Mouse (Mus musculus) c-Kit-positive CD71-negative TER-119-negative erythroid progenitor cells, embryonic 14.5 days (primary cell): ENCODE measurements around the gene Aadacl4.
"Not testable (repeated sequence)": the region's sequence is repeated elsewhere in the genome, so short reads cannot be mapped to it uniquely, and the experiment has no call there.

Experiments
- DNase-seq: peaks from one replicate; pipeline ENCODE4 v3.0.0-alpha.2; 2013; ENCODE audit warnings: low read depth

Aadacl4 gene

GRCm38 (mm10) chr4:144613407-144613806 is at the start of gene Aadacl4:
Gene Aadacl4, plus strand, starts transcription at chr4:144613707.
- no peak for DNase-seq

- no peak for DNase-seq
Observed at GRCm38 (mm10) chr4:144565034-144565433, 48.5 kb upstream of the Aadacl4 start, which contains the start of gene Gm13124. Gene Gm13124, minus strand, starts transcription at chr4:144565134.

GRCm38 (mm10) chr4:144567752-144568151 is 45.8 kb upstream of the Aadacl4 start:
- DNase-seq: no peak

- not testable (repeated sequence) for DNase-seq
Observed at GRCm38 (mm10) chr4:144586207-144586606, 27.3 kb upstream of the Aadacl4 start.

- no peak for DNase-seq
Observed at GRCm38 (mm10) chr4:144592790-144593189, 20.7 kb upstream of the Aadacl4 start.

GRCm38 (mm10) chr4:144614586-144614985 is 1.1 kb downstream of the Aadacl4 start:
- no peak for DNase-seq

- DNase-seq: no peak
Observed at GRCm38 (mm10) chr4:144638263-144638662, 24.8 kb downstream of the Aadacl4 start.
